Mouse (Mus musculus) CD4-positive, CD25-positive, alpha-beta regulatory T cell, adult 2 months (primary cell): ENCODE measurements at regions not wholly inside any gene's neighbourhood (a gene's known extent, or its start where the extent isn't known, plus 50 kb on each side); places are given as distances from the start of the nearest gene placed in this dataset.
A peak's percentile ranks its signal among the peaks of the same experiment; 100 is the strongest.

Source experiments
- DNase-seq: peaks from one replicate; pipeline ENCODE4 v3.0.0-alpha.2; 2012; ENCODE audit warnings: low read depth, low spot score

- DNase-seq: no peak
Measured at GRCm38 (mm10) chr10:18907276-18907960, 62.6 kb downstream of the Perp start.

DNA sequence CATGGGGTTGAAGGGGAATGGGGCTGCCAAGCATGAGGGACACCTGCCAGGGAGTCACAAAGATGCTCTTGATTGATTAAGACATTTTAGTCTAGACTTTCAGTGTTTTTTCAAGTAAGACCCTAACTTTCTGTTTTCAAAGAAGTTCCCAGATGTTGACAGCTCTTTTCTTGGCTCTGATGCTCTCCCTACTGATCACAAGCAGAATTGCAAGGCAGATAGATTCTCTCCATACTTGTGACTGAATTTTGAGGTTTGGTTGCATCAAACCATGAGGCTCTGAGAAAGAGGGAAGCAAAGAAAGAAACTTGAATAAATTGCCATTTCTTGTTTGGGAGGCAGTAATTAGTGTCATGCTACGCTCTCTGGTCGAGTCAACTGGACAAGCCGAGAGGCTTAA, 64.5 kb downstream of the Perp start:
- DNase-seq: no peak

- DNase-seq: peak; percentile 65
Measured at GRCm38 (mm10) chr10:18910898-18911297, 66.1 kb downstream of the Perp start.

- peak; percentile 88 for DNase-seq
Measured at GRCm38 (mm10) chr10:18917120-18917616, 72.3 kb downstream of the Perp start.

GRCm38 (mm10) chr10:18923088-18923821, 78.4 kb downstream of the Perp start:
- DNase-seq: peak; percentile 39

DNA sequence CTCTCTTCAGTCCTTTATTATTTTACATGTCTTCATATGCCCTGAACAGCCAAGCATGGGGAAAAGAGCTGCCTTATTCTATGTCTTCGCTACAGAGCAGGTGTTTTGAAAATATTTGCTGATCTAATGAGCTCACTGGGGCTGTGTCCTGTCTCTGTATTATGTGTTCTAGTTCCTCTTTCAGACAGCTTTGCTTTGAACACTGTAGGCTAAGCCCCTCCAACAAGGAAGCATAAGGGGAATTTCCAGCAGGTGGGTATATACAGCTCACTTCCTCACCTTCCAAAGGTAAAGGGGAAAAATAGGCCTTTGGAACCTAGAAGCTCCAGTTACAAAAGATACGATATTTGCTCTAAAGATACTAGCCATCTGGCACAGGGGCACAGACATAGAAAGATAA, 83.0 kb downstream of the Perp start:
- no peak for DNase-seq

DNA sequence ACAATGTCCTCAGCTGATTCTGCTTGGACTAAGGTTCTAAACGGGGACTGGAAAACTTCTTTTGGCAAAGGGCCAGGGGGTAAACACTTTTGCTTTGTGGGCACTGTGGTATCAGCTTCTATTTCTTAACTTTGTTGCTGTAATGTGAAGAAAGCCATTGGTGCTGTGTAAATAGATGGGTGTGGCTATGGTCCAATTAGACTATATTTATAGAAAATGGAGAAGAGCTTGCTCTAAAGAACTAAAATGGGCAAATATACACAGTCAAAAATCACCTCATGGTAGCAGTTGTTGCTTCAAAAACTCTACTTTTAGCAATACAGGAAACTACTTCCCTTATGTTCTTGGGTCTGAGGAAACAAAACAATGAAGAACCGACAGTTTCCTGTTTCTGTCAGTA, 84.1 kb downstream of the Tnfaip3 start:
- peak; percentile 22 for DNase-seq

GRCm38 (mm10) chr10:18941447-18941846, 74.0 kb downstream of the Tnfaip3 start:
- peak; percentile 20 for DNase-seq

DNA sequence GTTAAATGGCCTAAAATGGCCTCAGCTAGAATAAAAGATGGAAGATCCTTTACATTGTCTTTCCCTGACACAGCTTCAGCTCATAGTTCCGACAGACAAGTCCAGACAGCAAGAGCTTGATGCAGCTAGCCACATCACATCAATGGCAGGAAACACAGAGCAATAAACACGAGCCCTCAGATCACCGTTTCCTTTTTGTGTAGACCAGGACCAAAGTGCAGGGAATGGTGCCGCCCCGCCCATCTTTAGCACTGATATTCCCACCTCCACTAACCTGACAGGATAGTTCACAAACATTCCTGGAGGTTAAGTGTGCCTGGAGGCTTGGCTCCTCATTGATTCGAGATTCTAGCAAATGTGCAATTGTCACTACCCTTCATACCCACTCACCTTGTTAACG, 73.5 kb downstream of the Tnfaip3 start:
- no peak for DNase-seq

GRCm38 (mm10) chr10:18943296-18944075, 72.0 kb downstream of the Tnfaip3 start:
- DNase-seq: no peak

DNA sequence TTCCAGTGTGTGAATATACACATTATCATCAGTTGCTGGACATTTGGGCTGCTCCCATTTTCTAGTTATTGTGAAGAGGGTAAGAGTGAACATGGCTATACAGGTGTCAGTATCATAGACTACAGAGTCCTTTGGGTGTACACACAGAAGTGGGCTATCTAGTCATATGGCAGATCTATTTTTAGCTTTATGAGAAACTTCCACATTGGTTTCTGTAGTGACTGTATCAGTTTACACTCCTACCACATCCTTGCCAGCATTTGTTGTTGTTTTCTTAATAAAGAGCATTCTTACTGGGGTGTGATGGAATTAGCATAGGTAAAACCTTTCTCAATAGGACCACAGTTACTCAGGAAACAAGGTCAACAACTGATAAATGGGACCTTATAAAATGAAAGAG, 68.7 kb downstream of the Tnfaip3 start:
- no peak for DNase-seq
